Mouse (Mus musculus) monocyte, adult 5-6 weeks (primary cell): Measurements from ENCODE around the gene Trpv2. TPM values are rescaled to one million over a fixed set of nuclear protein-coding genes. Genes with fewer than 3 reads are reported as not detected.

Experiments used
- ATAC-seq: fragments of 153-309, 156-312 bp; replicated peaks from 2 replicates; pipeline ENCODE4 v1.8.0; 2017; ENCODE audit warnings: mild to moderate bottlenecking; ENCODE audit not compliant: low TSS enrichment, insufficient number of reproducible peaks, severe bottlenecking, poor library complexity, low FRiP score
- total RNA-seq: library from RNA; stranded (forward); fragments of 200-1000, 200-491, 200-594 nt; gene quantifications from 3 replicates; pipeline ENCODE4 v1.2.3, GENCODE M21; 2017

Gene Trpv2
- total RNA-seq, 1 experiment from 2014 or later = 38.2 TPM

- ATAC-seq = no peak
Measured at GRCm38 (mm10) chr11:62614876-62615410, 40.7 kb downstream of the Trpv2 start.

- ATAC-seq = no peak
Measured at GRCm38 (mm10) chr11:62615456-62615855, 41.2 kb downstream of the Trpv2 start.

GRCm38 (mm10) chr11:62621079-62621478 is 46.8 kb downstream of the Trpv2 start:
- no peak for ATAC-seq

- ATAC-seq = no peak
Measured at GRCm38 (mm10) chr11:62621586-62622283, 47.4 kb downstream of the Trpv2 start.

GRCm38 (mm10) chr11:62622850-62623249 is 48.6 kb downstream of the Trpv2 start:
- ATAC-seq = no peak

- no peak for ATAC-seq
Measured at GRCm38 (mm10) chr11:62624341-62625291, 50.3 kb downstream of the Trpv2 start.

GRCm38 (mm10) chr11:62629352-62630224 is 55.3 kb downstream of the Trpv2 start:
- 0 out of 2 replicates have a peak, but pooled peaks have one; percentile 46 for ATAC-seq

GRCm38 (mm10) chr11:62630225-62630821 is 56.0 kb downstream of the Trpv2 start:
- ATAC-seq = no peak

GRCm38 (mm10) chr11:62631138-62631537 is 56.9 kb downstream of the Trpv2 start:
- no peak for ATAC-seq

- ATAC-seq = no peak
Measured at GRCm38 (mm10) chr11:62635406-62635805, 61.1 kb downstream of the Trpv2 start.

- ATAC-seq = no peak
Measured at GRCm38 (mm10) chr11:62636105-62636839, 62.0 kb downstream of the Trpv2 start.

- no peak for ATAC-seq
Measured at GRCm38 (mm10) chr11:62636840-62637221, 62.5 kb downstream of the Trpv2 start.

GRCm38 (mm10) chr11:62637401-62637800 is 63.1 kb downstream of the Trpv2 start:
- no peak for ATAC-seq

- ATAC-seq = no peak
Measured at GRCm38 (mm10) chr11:62637806-62638205, 63.5 kb downstream of the Trpv2 start.

- ATAC-seq = no peak
Measured at GRCm38 (mm10) chr11:62638402-62638801, 64.1 kb downstream of the Trpv2 start.

GRCm38 (mm10) chr11:62640378-62640777 is 66.1 kb downstream of the Trpv2 start:
- ATAC-seq = no peak

- no peak for ATAC-seq
Measured at GRCm38 (mm10) chr11:62642023-62642844, 67.9 kb downstream of the Trpv2 start.
